Mouse (Mus musculus) lung, postnatal 0 days (tissue): ENCODE measurements around the gene Chst8.

Experiments used
- CTCF ChIP-seq: IDR thresholded peaks from 2 replicates; pipeline ENCODE4 v1.5.1; 2016; ENCODE audit warnings: antibody characterized with exemption, mild to moderate bottlenecking
- EP300 ChIP-seq: IDR thresholded peaks from 2 replicates; pipeline ENCODE4 v1.6.1; 2016; ENCODE audit warnings: antibody characterized with exemption, mild to moderate bottlenecking, control low read depth

GRCm38 (mm10) chr7:34703437-34703836 lies 109.1 kb downstream of the Chst8 start:
- TF ChIP-seq CTCF (no peak), EP300 (no peak)
